Mouse (Mus musculus): Measurements from ENCODE around the gene AW209491. TPM values are rescaled to one million over a fixed set of nuclear protein-coding genes. Genes with fewer than 3 reads are reported as not detected.
A peak's percentile ranks its signal among the peaks of the same experiment; 100 is the strongest.

AW209491 gene
- polyA plus RNA-seq, 1 experiment = 8.0 TPM

- peak; percentile 81 for DNase-seq
- Histone ChIP-seq H3K27me3 (replicated peaks; ENCODE audit: control insufficient read depth, insufficient read depth, low read length) (no peaks in the 10 kb centered on the region), H3K36me3 (ENCODE audit: control insufficient read depth, insufficient read depth, low read length) (peaks cover 6% of the 10 kb centered on the region), H3K4me1 (ENCODE audit: control insufficient read depth, insufficient read depth, low read length) (0 out of 2 replicates have a peak, but pooled peaks cover 3% of the 10 kb centered on the region), H3K27ac (ENCODE audit: insufficient read depth, low read depth, low read length) (no peak overlapping the region), H3K4me3 (ENCODE audit: insufficient read depth, low read depth, low read length) (no peak overlapping the region)
- TF ChIP-seq POLR2A (IDR thresholded peaks at IDR 0.05; ENCODE audit: low read depth, low read length) (no peak), CTCF (conservative IDR thresholded peaks at IDR 0.05; ENCODE audit: insufficient read depth, insufficient read length, low read depth, low read length) (peak; percentile 71)
- 18% methylated on average over 2 of the region's 2 CpGs for WGBS
Measured at GRCm38 (mm10) chr13:14618724-14619123, 11.2 kb upstream of the AW209491 start.

DNA sequence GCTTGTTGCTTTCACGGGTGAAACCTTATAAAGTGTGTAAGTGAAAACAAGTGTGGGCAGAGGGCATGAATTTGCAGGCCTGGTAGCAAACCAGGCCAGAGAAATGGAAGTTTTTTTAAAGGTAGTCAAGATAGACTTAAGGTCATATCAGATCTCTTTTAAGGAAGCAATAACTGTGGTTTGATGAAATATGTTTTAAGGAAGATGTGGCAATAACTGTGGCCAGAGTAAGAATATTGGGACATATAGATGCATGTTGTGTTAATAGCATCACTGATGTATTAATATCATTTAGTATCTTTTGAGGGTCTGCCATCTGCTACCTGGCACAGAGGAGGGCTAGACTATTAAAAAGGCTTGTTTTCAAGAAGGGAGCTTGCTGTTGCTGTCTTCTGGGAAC lies 10.0 kb downstream of the AW209491 start:
- no peak for DNase-seq
- 18% methylated on average over 1 of the region's 1 CpGs for WGBS
- Histone ChIP-seq H3K4me1 (ENCODE audit: control insufficient read depth, insufficient read depth, low read length) (no peaks in the 10 kb centered on the region), H3K27me3 (replicated peaks; ENCODE audit: control insufficient read depth, insufficient read depth, low read length) (no peaks in the 10 kb centered on the region), H3K27ac (ENCODE audit: insufficient read depth, low read depth, low read length) (no peak overlapping the region), H3K36me3 (ENCODE audit: control insufficient read depth, insufficient read depth, low read length) (peaks cover 3% of the 10 kb centered on the region), H3K4me3 (ENCODE audit: insufficient read depth, low read depth, low read length) (no peak overlapping the region)
- TF ChIP-seq POLR2A (IDR thresholded peaks at IDR 0.05; ENCODE audit: low read depth, low read length) = no peak
- TF ChIP-seq CTCF (conservative IDR thresholded peaks at IDR 0.05; ENCODE audit: insufficient read depth, insufficient read length, low read depth, low read length) = no peak

DNA sequence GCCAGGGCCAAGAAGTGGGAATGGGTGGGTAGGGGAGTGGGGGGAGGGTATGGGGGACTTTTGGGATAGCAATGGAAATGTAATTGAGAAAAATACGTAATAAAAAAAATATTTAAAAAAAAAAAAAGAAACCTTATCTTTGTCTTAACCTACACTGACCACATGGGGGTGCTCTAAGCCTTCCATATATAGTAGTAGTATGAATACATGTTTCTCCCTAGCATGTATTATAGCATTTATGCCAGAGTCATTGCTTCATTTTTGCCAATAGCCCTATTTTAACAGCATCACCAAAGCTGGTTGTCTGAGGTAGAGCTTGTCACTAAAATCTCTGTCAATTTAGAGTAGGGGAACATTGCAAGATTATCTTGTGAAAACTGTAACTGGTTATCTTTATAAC lies 19.3 kb downstream of the AW209491 start:
- H3K27ac ChIP-seq (ENCODE audit: insufficient read depth, low read depth, low read length) = no peak overlapping the region
- H3K4me1 ChIP-seq (ENCODE audit: control insufficient read depth, insufficient read depth, low read length) = no peaks in the 10 kb centered on the region
- H3K27me3 ChIP-seq (replicated peaks; ENCODE audit: control insufficient read depth, insufficient read depth, low read length) = no peaks in the 10 kb centered on the region
- 4% methylated on average over 1 of the region's 1 CpGs for WGBS
- peak; percentile 23 for DNase-seq
- no peaks in the 10 kb centered on the region for H3K36me3 ChIP-seq (ENCODE audit: control insufficient read depth, insufficient read depth, low read length)
- H3K4me3 ChIP-seq (ENCODE audit: insufficient read depth, low read depth, low read length) = no peak overlapping the region
- TF ChIP-seq CTCF (conservative IDR thresholded peaks at IDR 0.05; ENCODE audit: insufficient read depth, insufficient read length, low read depth, low read length) (no peak), POLR2A (IDR thresholded peaks at IDR 0.05; ENCODE audit: low read depth, low read length) (no peak)

GRCm38 (mm10) chr13:14667107-14667506 lies 37.2 kb downstream of the AW209491 start:
- TF ChIP-seq POLR2A (IDR thresholded peaks at IDR 0.05; ENCODE audit: low read depth, low read length) = no peak
- TF ChIP-seq CTCF (conservative IDR thresholded peaks at IDR 0.05; ENCODE audit: insufficient read depth, insufficient read length, low read depth, low read length) = no peak
- 36% methylated on average over 4 of the region's 4 CpGs for WGBS

GRCm38 (mm10) chr13:14670342-14670741 lies 40.4 kb downstream of the AW209491 start:
- TF ChIP-seq CTCF (conservative IDR thresholded peaks at IDR 0.05; ENCODE audit: insufficient read depth, insufficient read length, low read depth, low read length) = no peak
- no peak for TF ChIP-seq POLR2A (IDR thresholded peaks at IDR 0.05; ENCODE audit: low read depth, low read length)
- H3K27me3 ChIP-seq (replicated peaks; ENCODE audit: control insufficient read depth, insufficient read depth, low read length) = no peaks in the 10 kb centered on the region
- H3K36me3 ChIP-seq (ENCODE audit: control insufficient read depth, insufficient read depth, low read length) = no peaks in the 10 kb centered on the region
- no peaks in the 10 kb centered on the region for H3K4me1 ChIP-seq (ENCODE audit: control insufficient read depth, insufficient read depth, low read length)
- DNase-seq = peak; percentile 8
- no peak overlapping the region for H3K4me3 ChIP-seq (ENCODE audit: insufficient read depth, low read depth, low read length)
- 14% methylated on average over 2 of the region's 2 CpGs for WGBS
- H3K27ac ChIP-seq (ENCODE audit: insufficient read depth, low read depth, low read length) = no peak overlapping the region

More at GRCm38 (mm10) chr13:14667107-14667506, 37.2 kb downstream of the AW209491 start:
- H3K4me3 ChIP-seq (ENCODE audit: insufficient read depth, low read depth, low read length) = no peak overlapping the region
- H3K27ac ChIP-seq (ENCODE audit: insufficient read depth, low read depth, low read length) = no peak overlapping the region
- peak; percentile 13 for DNase-seq
- no peaks in the 10 kb centered on the region for H3K36me3 ChIP-seq (ENCODE audit: control insufficient read depth, insufficient read depth, low read length)
- H3K27me3 ChIP-seq (replicated peaks; ENCODE audit: control insufficient read depth, insufficient read depth, low read length) = no peaks in the 10 kb centered on the region
- no peaks in the 10 kb centered on the region for H3K4me1 ChIP-seq (ENCODE audit: control insufficient read depth, insufficient read depth, low read length)

Other genes with a start within 250 kb of the AW209491 start
- gene Hecw1, start 106.9 kb upstream of the AW209491 start, polyA plus RNA-seq (2012; rRNA removed) = 0.03 TPM in 1 of 2 replicates, not detected in the other
- gene Mrpl32, start 17.0 kb upstream of the AW209491 start, polyA plus RNA-seq (2012; rRNA removed) = 9.4 and 9.7 TPM in 2 replicates
- 40.4 and 53.1 TPM in 2 replicates for gene Psma2, start 16.9 kb upstream of the AW209491 start, polyA plus RNA-seq (2012; rRNA removed)